Mouse (Mus musculus): Measurements from ENCODE around the gene Fam234b.

DNA sequence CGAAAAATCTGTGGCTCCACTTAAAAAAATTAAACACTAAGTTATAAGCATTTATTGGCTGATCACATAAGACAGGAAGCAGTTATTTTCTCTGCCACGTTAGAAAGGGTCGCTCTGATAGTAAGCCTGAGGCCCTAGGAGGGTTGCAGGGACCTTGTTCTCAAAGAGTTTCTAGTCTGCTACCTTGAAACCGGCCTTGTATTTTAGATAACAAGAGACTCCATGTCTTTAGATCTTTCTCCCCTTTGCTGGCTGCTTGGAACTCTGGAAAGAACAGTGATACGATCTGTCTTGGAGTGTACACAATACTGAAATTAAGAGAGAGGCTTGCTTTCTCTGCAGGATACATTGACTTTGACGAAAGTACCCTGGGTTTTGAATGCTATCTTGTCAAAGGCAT is 949 bp downstream of the Fam234b start:
- TF ChIP-seq POLR2A (IDR thresholded peaks at IDR 0.05; ENCODE audit: insufficient read length, low read depth) (no peak), TCF12 (IDR thresholded peaks at IDR 0.05; ENCODE audit: insufficient read depth, poor library complexity, severe bottlenecking) (no peak), CEBPB (IDR thresholded peaks at IDR 0.05; ENCODE audit: insufficient read depth, poor library complexity, severe bottlenecking) (no peak), MYOG (IDR thresholded peaks at IDR 0.05; ENCODE audit: control insufficient read depth in 1 of 3, insufficient read depth in 1 of 3, insufficient read length in 2 of 3, low read depth in 2 of 3) (no peak), E2F4 (IDR thresholded peaks at IDR 0.05; ENCODE audit: insufficient read depth) (no peak)

Measured in myocyte (in vitro differentiated cells).